25 mouse cellular contexts compared by ENCODE assay signal in the genomic region with DNA sequence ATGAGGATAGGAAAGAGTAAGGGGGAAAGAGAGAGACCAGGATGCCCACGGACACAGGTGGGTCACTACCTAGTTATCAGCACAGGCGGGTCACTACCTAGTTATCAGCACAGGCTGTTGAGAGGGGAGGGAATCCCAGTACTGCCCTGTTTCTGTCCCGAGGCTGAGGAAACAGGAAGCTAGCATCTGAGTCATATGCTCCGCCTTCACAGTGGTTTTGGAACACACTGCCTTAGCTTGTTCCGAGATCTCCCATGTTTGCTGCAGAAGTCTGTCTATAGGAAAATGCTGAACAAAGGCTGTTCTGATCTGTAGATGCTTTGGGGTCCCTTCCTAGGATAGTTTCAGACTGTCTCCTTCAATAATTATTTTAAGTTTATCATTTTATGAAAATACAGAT. TPM values are rescaled to one million over a fixed set of nuclear protein-coding genes. Genes with fewer than 3 reads are reported as not detected.
A peak's percentile ranks its signal among the peaks of the same experiment; 100 is the strongest.
DNase-seq lines count a peak whose midpoint lies in the region; ATAC-seq lines count a peak whose summit lies in the region.
"Had no signal": no experiment of that assay in that cellular context is flagged by ENCODE, and none has a peak within 500 bp of the region (broad histone marks: within the 10 kb centered on the region; RNA-seq: fewer than 3 reads in every experiment).

No protein-coding gene starts in this region.

- peak; percentile 57 for DNase-seq in heart, adult 11 months
- no peak for DNase-seq in heart, postnatal 36 days
- DNase-seq in 416B (ENCODE audit: low read depth) (peak; percentile 81), adipocyte (ENCODE audit: low spot score) (peak; percentile 12)
- no peak for DNase-seq in thymus, postnatal 0 days (ENCODE audit: low spot score)
- DNase-seq in urinary bladder, postnatal 4 days (ENCODE audit: low spot score in 2 of 2) = no peak
- DNase-seq in yolk sac, embryonic 10.5 days (ENCODE audit: low spot score) = no peak
- DNase-seq: adrenal gland, adult 2 months; cerebellum, adult 11 months; cerebellum, adult 9-10 months; embryo, embryonic 11 days; gastrocnemius, postnatal 25 days; heart, adult 2 months; heart, postnatal 14 days; kidney, adult 8-10 months; kidney, postnatal 10 days; layer of hippocampus, adult 9-11 months; lung, embryonic 14.5 days; lung, postnatal 14 days; thymus, adult 2 months; thymus, postnatal 4 days had no signal

- ATAC-seq in granulocyte monocyte progenitor cell, adult 5-6 weeks (replicated peaks; ENCODE audit: poor library complexity, severe bottlenecking) = 0 out of 2 replicates have a peak, but pooled peaks have one; percentile 22
- ATAC-seq: forebrain, embryonic 13.5 days; hindbrain, embryonic 16.5 days; midbrain, embryonic 16.5 days had no signal

- intact Hi-C loops in heart, postnatal 36 days (cut with DNase I) = no loop called here

RNA-seq across cellular contexts. Expression of gene Chd6, which starts 55.4 kb away (rescaled TPM):
- total RNA-seq in heart, postnatal 36 days (2021) = 10 to 100 TPM; 56.5 to 64.0 TPM
- 44.7 and 61.1 TPM in 2 replicates for total RNA-seq in granulocyte monocyte progenitor cell, adult 5-6 weeks (2014; fragmentation: Nextera tagmentation)
- total RNA-seq in granulocyte monocyte progenitor cell, adult 5-6 weeks (2017) = 29.9 and 31.9 TPM in 2 replicates
- polyA plus RNA-seq in thymus, postnatal 0 days (2015; fragmentation: Nextera tagmentation; extraction: Ambion mirVana) = 28.1 and 37.3 TPM in 2 replicates

Comparison
In these comparisons a context has a peak if more than half of its experiments do, and no peak if none do; other contexts are left out.
1. DNase-seq: peak in heart, adult 11 months (single experiment), 416B (single experiment) and adipocyte (single experiment); none in heart, postnatal 36 days (0 of 2), thymus, postnatal 0 days (single experiment), urinary bladder, postnatal 4 days (0 of 2) and yolk sac, embryonic 10.5 days (single experiment).